Mouse (Mus musculus) liver, adult 2 months (tissue): Measurements from ENCODE around the gene Tmod1. TPM values are rescaled to one million over a fixed set of nuclear protein-coding genes. Genes with fewer than 3 reads are reported as not detected.

Experiments
- DNase-seq: peaks from one replicate; pipeline ENCODE4 v3.0.0-alpha.2; 2011; ENCODE audit warnings: low read depth, low spot score; ENCODE audit errors: extremely low read depth
- H3K27ac ChIP-seq: fragments of 200-500 bp; replicated peaks from 2 replicates; pipeline ENCODE4 v1.5.1; 2012; ENCODE audit warnings: low read depth, mild to moderate bottlenecking, control low read depth, inconsistent platforms, low read length; ENCODE audit not compliant: insufficient read depth
- H3K27me3 ChIP-seq: fragments of 200-500 bp; 2 replicates; pipeline ENCODE4 v1.6.1; 2012; ENCODE audit warnings: mild to moderate bottlenecking, moderate library complexity, low read length, inconsistent platforms; ENCODE audit not compliant: control insufficient read depth, insufficient read depth
- H3K36me3 ChIP-seq: fragments of 200-500 bp; 2 replicates; pipeline ENCODE4 v1.6.1; 2012; ENCODE audit warnings: low read length, inconsistent platforms; ENCODE audit not compliant: control insufficient read depth, insufficient read depth
- H3K4me1 ChIP-seq: fragments of 200-500 bp; 2 replicates; pipeline ENCODE4 v1.6.1; 2011; ENCODE audit warnings: low read length; ENCODE audit not compliant: control insufficient read depth, insufficient read depth
- H3K4me3 ChIP-seq: fragments of 200-500 bp; 2 replicates; pipeline ENCODE4 v1.5.1; 2011; ENCODE audit warnings: low read depth, mild to moderate bottlenecking, control low read depth, low read length, moderate library complexity; ENCODE audit not compliant: insufficient read depth
- H3K79me2 ChIP-seq: fragments of 200-500 bp; 2 replicates; pipeline ENCODE4 v1.6.1; 2012; ENCODE audit warnings: inconsistent platforms, mild to moderate bottlenecking, low read length, moderate library complexity; ENCODE audit not compliant: control insufficient read depth, insufficient read depth
- H3K9ac ChIP-seq: fragments of 200-500 bp; 2 replicates; pipeline ENCODE4 v1.6.1; 2012; ENCODE audit warnings: low read depth, mild to moderate bottlenecking, control low read depth, inconsistent platforms, low read length
- CTCF ChIP-seq: fragments of 200-500 bp; IDR thresholded peaks from 2 replicates; pipeline ENCODE4 v1.5.1; 2011; ENCODE audit warnings: low read depth, low read length, control low read depth
- POLR2A ChIP-seq: fragments of 200-500 bp; IDR thresholded peaks from 2 replicates; pipeline ENCODE4 v1.6.1; 2011; ENCODE audit warnings: low read length, control low read depth; ENCODE audit not compliant: insufficient read depth; ENCODE audit errors: extremely low read depth
- WGBS: fragments of 180-500 bp; shearing (Covaris S2); methylation state at CpG from one replicate; pipeline ENCODE4 v1.1.7; 2018; 5-methylcytosine and 5-hydroxymethylcytosine counted together
- polyA plus RNA-seq: library from polyadenylated mRNA; depleted of rRNA; stranded (reverse); fragments of >200 nt; gene quantifications from 2 replicates; pipeline ENCODE4 v1.2.3, GENCODE M21; 2012
- total RNA-seq: library from RNA; depleted of rRNA; stranded (reverse); fragments of >200 nt; gene quantifications from 2 replicates; pipeline ENCODE4 v1.2.3, GENCODE M21; 2014

The Tmod1 gene
- total and polyA plus RNA-seq, 2 experiments: 0.09 TPM; not detected in 1

DNA sequence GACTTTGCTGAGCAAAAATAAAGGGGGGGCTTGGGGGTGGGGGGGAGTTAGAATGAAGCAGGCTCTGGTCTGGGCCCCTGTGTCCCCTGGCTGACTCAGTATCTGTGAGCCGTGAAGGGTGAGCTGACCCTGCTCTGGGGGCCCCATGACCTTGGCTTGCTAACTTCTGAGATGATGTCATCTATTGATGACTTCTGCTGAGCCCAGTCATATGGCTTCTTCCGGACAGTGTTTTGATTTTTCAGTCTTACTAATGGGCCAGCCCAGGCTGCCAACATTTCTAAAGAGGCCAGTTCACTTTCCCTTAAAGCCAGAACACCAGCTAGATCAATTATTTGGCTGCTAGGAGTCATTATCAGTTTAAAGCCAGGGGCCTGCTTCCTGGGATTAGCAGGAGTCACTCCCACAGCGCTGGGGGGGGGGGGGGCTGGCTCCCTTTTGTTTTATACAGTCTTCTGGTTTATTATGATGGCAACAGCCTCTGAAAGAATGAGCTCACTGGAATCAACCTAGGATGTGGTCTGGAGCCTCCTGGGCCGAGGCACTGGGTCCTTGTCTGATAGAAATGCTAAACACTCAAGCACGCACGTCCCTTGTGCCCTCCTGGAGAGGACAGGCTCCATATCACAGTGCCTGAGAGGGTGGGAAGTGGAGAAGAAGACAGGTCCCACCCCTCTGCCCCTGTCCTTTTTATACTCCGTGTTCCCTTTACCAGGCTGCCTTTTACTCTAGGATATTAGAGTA lies 3.2 kb downstream of the Tmod1 start:
- Histone ChIP-seq H3K27ac (no peak overlapping the region), H3K36me3 (no peaks in the 10 kb centered on the region), H3K79me2 (no peaks in the 10 kb centered on the region), H3K27me3 (peaks cover 6% of the 10 kb centered on the region), H3K9ac (no peak overlapping the region), H3K4me1 (peaks cover 3% of the 10 kb centered on the region; the same call in 1 of the 2 replicates), H3K4me3 (no peak overlapping the region)
- no peak for DNase-seq
- WGBS: 55% methylated on average over 7 of the region's 7 CpGs
- TF ChIP-seq POLR2A (no peak), CTCF (no peak)

- H3K4me3 ChIP-seq: no peak overlapping the region
- no peaks in the 10 kb centered on the region for H3K79me2 ChIP-seq
- no peak for DNase-seq
- H3K36me3 ChIP-seq: no peaks in the 10 kb centered on the region
- H3K27me3 ChIP-seq: peaks cover 6% of the 10 kb centered on the region
- no peak overlapping the region for H3K27ac ChIP-seq
- no peak overlapping the region for H3K9ac ChIP-seq
- TF ChIP-seq POLR2A: no peak
- H3K4me1 ChIP-seq: peaks cover 3% of the 10 kb centered on the region; the same call in 1 of the 2 replicates
- WGBS: 65% methylated on average over 5 of the region's 5 CpGs
Measured at GRCm38 (mm10) chr4:46042505-46042850, 3.7 kb downstream of the Tmod1 start.

DNA sequence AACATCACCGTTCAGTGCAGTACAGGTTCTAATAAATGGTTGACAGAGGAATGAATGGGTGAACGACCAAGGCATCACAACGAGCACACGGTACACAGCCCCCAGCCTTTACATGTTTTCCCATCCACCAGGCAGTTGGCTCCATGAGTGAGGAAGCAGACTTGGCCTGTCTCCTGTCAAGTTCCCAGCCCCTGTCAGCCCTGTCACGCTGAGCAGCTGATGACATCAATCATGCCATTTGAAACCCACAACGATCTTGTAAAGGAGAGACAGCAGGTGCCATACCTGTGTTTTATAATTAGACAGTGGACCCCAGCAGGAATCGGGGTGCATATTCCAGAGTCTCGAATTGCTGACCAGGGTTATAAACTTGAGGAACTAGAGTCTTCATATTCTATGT lies 4.6 kb downstream of the Tmod1 start:
- Histone ChIP-seq H3K36me3 (no peaks in the 10 kb centered on the region), H3K27ac (no peak overlapping the region)

DNA sequence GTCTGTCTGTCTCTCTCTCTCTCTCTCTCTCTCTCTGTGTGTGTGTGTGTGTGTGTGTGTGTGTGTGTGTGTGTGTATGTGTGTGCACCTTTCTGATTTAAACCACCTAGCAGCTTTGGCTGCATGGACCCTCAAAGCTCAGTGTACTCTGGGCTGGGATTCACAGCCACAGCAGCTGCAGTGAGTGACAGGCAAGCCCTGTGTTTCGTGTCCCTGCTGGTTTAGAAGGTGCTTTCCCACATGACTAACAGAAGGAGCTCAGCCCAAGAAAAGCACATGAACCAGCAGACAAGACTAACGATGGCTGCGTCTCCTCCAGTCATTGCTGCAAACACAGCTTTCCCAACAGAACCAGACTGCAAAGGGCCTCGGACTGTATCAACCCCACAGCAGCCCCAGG lies 9.2 kb downstream of the Tmod1 start:
- Histone ChIP-seq H3K27ac (no peak overlapping the region), H3K27me3 (no peaks in the 10 kb centered on the region), H3K4me3 (no peak overlapping the region), H3K4me1 (no peaks in the 10 kb centered on the region), H3K79me2 (no peaks in the 10 kb centered on the region), H3K9ac (no peak overlapping the region), H3K36me3 (no peaks in the 10 kb centered on the region)
- WGBS: 75% methylated on average over 4 of the region's 4 CpGs
- TF ChIP-seq POLR2A (no peak), CTCF (no peak)
- no peak for DNase-seq

More for the DNA sequence above, 4.6 kb downstream of the Tmod1 start:
- DNase-seq: no peak
- WGBS: 77% methylated on average over 8 of the region's 8 CpGs
- H3K4me1 ChIP-seq: peaks cover 3% of the 10 kb centered on the region; the same call in 1 of the 2 replicates
- no peak overlapping the region for H3K4me3 ChIP-seq
- no peak overlapping the region for H3K9ac ChIP-seq
- no peak for TF ChIP-seq POLR2A
- no peak for TF ChIP-seq CTCF
- peaks cover 6% of the 10 kb centered on the region for H3K27me3 ChIP-seq
- no peaks in the 10 kb centered on the region for H3K79me2 ChIP-seq

- no peak for DNase-seq
- no peaks in the 10 kb centered on the region for H3K27me3 ChIP-seq
- no peaks in the 10 kb centered on the region for H3K4me1 ChIP-seq
- WGBS: 85% methylated on average over 7 of the region's 7 CpGs
- no peak for TF ChIP-seq CTCF
- TF ChIP-seq POLR2A: no peak
- H3K4me3 ChIP-seq: no peak overlapping the region
- no peaks in the 10 kb centered on the region for H3K79me2 ChIP-seq
- H3K27ac ChIP-seq: no peak overlapping the region
- H3K36me3 ChIP-seq: no peaks in the 10 kb centered on the region
- H3K9ac ChIP-seq: no peak overlapping the region
Measured at GRCm38 (mm10) chr4:46048418-46048817, 9.7 kb downstream of the Tmod1 start.

GRCm38 (mm10) chr4:46053323-46054107 lies 14.8 kb downstream of the Tmod1 start:
- Histone ChIP-seq H3K4me3 (no peak overlapping the region), H3K79me2 (no peaks in the 10 kb centered on the region), H3K36me3 (no peaks in the 10 kb centered on the region), H3K27ac (no peak overlapping the region), H3K9ac (no peak overlapping the region), H3K27me3 (no peaks in the 10 kb centered on the region), H3K4me1 (no peaks in the 10 kb centered on the region)
- no peak for TF ChIP-seq CTCF
- no peak for TF ChIP-seq POLR2A
- WGBS: 92% methylated on average over 9 of the region's 9 CpGs
- DNase-seq: no peak
